Mouse (Mus musculus) liver, embryonic 16.5 days (tissue): ENCODE results near the gene Tbc1d1. TPM values are rescaled to one million over a fixed set of nuclear protein-coding genes. Genes with fewer than 3 reads are reported as not detected.

ENCODE experiments used
- ATAC-seq: fragments of 200-750 bp; cut with Nextera tagmentation; 2 replicates; pipeline ENCODE4 v1.8.0; 2017; ENCODE audit warnings: low read depth, mild to moderate bottlenecking, moderate number of reproducible peaks, moderate library complexity
- H3K27ac ChIP-seq: fragments of 300-500 bp; sonication (generic); 2 replicates; pipeline ENCODE4 v1.5.1; 2014; ENCODE audit warnings: mild to moderate bottlenecking, low read length
- H3K27me3 ChIP-seq: fragments of 300-500 bp; sonication (generic); 2 replicates; pipeline ENCODE4 v1.6.1; 2014; ENCODE audit warnings: low read depth, low read length, mixed read lengths; ENCODE audit not compliant: control insufficient read depth, insufficient read depth
- H3K36me3 ChIP-seq: fragments of 300-500 bp; sonication (generic); 2 replicates; pipeline ENCODE4 v1.6.1; 2014; ENCODE audit warnings: mild to moderate bottlenecking; ENCODE audit not compliant: control insufficient read depth, insufficient read depth
- H3K4me1 ChIP-seq: fragments of 300-500 bp; sonication (generic); 2 replicates; pipeline ENCODE4 v1.6.1; 2014; ENCODE audit warnings: low read depth, low read length, mixed read lengths; ENCODE audit not compliant: control insufficient read depth
- H3K4me2 ChIP-seq: fragments of 300-500 bp; sonication (generic); 2 replicates; pipeline ENCODE4 v1.6.1; 2014; ENCODE audit warnings: low read depth, low read length, mixed read lengths
- H3K4me3 ChIP-seq: fragments of 300-500 bp; sonication (generic); 2 replicates; pipeline ENCODE4 v1.5.1; 2014; ENCODE audit warnings: low read depth, mild to moderate bottlenecking, low read length
- H3K9ac ChIP-seq: fragments of 300-500 bp; sonication (generic); 2 replicates; pipeline ENCODE4 v1.6.1; 2014; ENCODE audit warnings: low read depth, low read length
- H3K9me3 ChIP-seq: fragments of 300-500 bp; sonication (generic); replicated peaks from 2 replicates; pipeline ENCODE4 v1.6.1; 2016; ENCODE audit warnings: low read length; ENCODE audit not compliant: control insufficient read depth
- WGBS: fragments of 180-500 bp; shearing (Covaris S2); extraction: QIAGEN DNeasy Blood & Tissue Kit; methylation state at CpG from one replicate; pipeline ENCODE4 v1.1.7; 2014; ENCODE audit not compliant: insufficient replicate concordance; 5-methylcytosine and 5-hydroxymethylcytosine counted together
- polyA plus RNA-seq: library from polyadenylated mRNA; unstranded; fragments of >200 nt; fragmentation: Nextera tagmentation; extraction: Ambion mirVana; gene quantifications from 2 replicates; pipeline ENCODE4 v1.2.1, GENCODE M21; 2015

Tbc1d1 gene
- polyA plus RNA-seq, 1 experiment from 2014 or later, result 6.3 TPM

DNA sequence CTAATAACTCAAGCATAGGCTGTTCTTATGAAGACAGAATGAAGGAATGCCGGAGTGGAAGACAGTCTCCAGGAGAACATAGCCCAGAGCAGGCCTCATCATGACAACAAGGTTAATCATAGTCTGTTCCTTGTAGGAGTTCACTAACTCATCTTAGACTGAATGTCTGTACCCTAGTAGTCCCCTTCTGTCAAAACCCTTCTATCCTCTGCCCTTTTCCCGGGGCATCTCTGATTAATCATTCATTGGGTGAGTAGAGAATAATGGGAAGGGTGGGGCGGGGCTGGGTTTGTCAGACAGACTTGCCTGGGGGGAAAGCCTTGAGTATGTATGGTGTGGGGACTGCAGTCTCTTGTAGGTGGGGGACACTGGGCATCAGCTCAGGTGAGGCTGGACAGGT lies 79.1 kb downstream of the Tbc1d1 start:
- no peak for ATAC-seq
- H3K4me2 ChIP-seq, result no peak overlapping the region
- WGBS, result 73% methylated on average over 3 of the region's 3 CpGs
- H3K27ac ChIP-seq, result no peak overlapping the region
- no peaks in the 10 kb centered on the region for H3K9me3 ChIP-seq
- no peak overlapping the region for H3K9ac ChIP-seq
- H3K4me3 ChIP-seq, result no peak overlapping the region
- peaks cover 11% of the 10 kb centered on the region for H3K4me1 ChIP-seq
- H3K36me3 ChIP-seq, result no peaks in the 10 kb centered on the region
- no peaks in the 10 kb centered on the region for H3K27me3 ChIP-seq

DNA sequence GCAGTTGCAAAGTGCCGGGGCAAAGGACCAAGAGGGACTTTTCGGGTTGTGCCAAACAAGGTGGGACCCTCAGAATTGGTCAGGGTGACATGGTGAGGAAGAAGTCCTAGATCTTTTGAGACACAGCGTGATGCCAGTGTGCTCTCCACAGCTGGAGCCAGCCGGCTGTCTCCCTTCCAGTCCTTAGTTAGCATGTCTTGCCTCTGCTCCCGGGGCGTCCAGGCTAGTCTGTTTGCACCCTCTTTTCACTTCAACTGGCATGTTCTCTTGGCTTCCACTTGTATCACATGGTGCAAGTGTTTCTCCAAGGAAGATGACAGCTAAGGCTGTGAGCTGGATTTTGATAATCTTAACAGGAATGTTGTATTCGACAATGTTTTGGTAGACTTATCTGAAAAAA lies 80.5 kb downstream of the Tbc1d1 start:
- H3K36me3 ChIP-seq, result no peaks in the 10 kb centered on the region
- no peak overlapping the region for H3K4me2 ChIP-seq
- H3K27ac ChIP-seq, result no peak overlapping the region
- H3K4me3 ChIP-seq, result no peak overlapping the region
- no peak for ATAC-seq
- H3K9ac ChIP-seq, result no peak overlapping the region
- no peaks in the 10 kb centered on the region for H3K27me3 ChIP-seq
- no peaks in the 10 kb centered on the region for H3K9me3 ChIP-seq
- WGBS, result 65% methylated on average over 7 of the region's 7 CpGs
- H3K4me1 ChIP-seq, result peaks cover 19% of the 10 kb centered on the region

DNA sequence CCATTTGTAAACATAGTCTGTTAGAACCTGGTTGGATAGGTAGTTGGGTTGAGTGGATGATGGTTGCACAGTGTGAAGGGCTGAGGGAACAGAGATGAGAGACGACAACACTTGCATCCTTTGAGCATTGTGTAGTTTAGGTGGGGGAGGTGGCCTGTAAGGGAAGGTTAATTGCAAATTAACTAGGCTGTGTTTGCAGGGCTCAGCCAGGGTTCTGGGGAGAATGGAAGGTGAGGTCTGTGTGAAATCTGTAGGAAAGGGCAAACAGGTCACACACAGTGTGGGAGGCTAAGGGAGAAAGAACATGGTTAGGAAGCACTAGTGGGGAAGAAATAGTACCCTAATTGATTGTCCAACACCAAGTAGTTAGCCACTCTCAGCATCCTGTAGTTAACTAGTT lies 81.2 kb downstream of the Tbc1d1 start:
- Histone ChIP-seq H3K27ac (no peak overlapping the region), H3K4me2 (no peak overlapping the region), H3K4me3 (no peak overlapping the region), H3K4me1 (peaks cover 19% of the 10 kb centered on the region), H3K9ac (no peak overlapping the region), H3K27me3 (no peaks in the 10 kb centered on the region), H3K9me3 (no peaks in the 10 kb centered on the region), H3K36me3 (no peaks in the 10 kb centered on the region)
- 61% methylated on average over 1 of the region's 1 CpGs for WGBS
- no peak for ATAC-seq

DNA sequence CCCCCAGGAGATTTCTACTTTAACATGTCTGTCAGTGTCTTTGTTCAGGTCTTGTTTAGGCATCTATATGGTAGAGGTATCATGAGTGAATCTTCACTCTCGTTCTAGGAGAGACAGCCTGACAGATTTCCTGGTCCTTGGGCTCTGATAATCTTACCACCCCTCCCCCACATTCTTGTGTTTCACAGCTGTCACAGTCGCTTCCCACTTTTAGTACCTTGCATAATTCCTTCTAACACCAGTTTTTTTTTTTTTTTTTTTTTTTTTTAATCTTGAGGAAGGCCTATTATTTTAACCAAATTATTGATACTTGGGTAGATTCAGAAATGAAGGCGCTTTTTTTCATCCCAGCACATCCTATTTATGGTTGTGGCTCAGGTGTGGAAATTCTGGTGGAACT lies 81.6 kb downstream of the Tbc1d1 start:
- Histone ChIP-seq H3K27ac (no peak overlapping the region), H3K27me3 (no peaks in the 10 kb centered on the region), H3K4me3 (no peak overlapping the region), H3K9ac (no peak overlapping the region), H3K4me2 (no peak overlapping the region), H3K36me3 (no peaks in the 10 kb centered on the region), H3K4me1 (peaks cover 19% of the 10 kb centered on the region), H3K9me3 (no peaks in the 10 kb centered on the region)
- WGBS, result 30% methylated on average over 3 of the region's 3 CpGs
- no peak for ATAC-seq

- Histone ChIP-seq H3K9ac (no peak overlapping the region), H3K9me3 (no peaks in the 10 kb centered on the region), H3K27ac (no peak overlapping the region), H3K36me3 (no peaks in the 10 kb centered on the region), H3K27me3 (no peaks in the 10 kb centered on the region), H3K4me2 (no peak overlapping the region), H3K4me1 (peaks cover 29% of the 10 kb centered on the region), H3K4me3 (no peak overlapping the region)
- ATAC-seq, result no peak
- 38% methylated on average over 3 of the region's 3 CpGs for WGBS
Measured at GRCm38 (mm10) chr5:64238894-64239652, 83.0 kb downstream of the Tbc1d1 start.

GRCm38 (mm10) chr5:64240941-64241682 lies 85.0 kb downstream of the Tbc1d1 start:
- Histone ChIP-seq H3K4me2 (no peak overlapping the region), H3K9me3 (no peaks in the 10 kb centered on the region), H3K4me3 (no peak overlapping the region), H3K4me1 (peaks cover 22% of the 10 kb centered on the region), H3K9ac (no peak overlapping the region), H3K36me3 (no peaks in the 10 kb centered on the region), H3K27ac (peak overlapping the region; percentile 66), H3K27me3 (no peaks in the 10 kb centered on the region)
- ATAC-seq, result no peak; the same call in 1 of the 2 replicates
- 22% methylated on average over 13 of the region's 13 CpGs for WGBS

DNA sequence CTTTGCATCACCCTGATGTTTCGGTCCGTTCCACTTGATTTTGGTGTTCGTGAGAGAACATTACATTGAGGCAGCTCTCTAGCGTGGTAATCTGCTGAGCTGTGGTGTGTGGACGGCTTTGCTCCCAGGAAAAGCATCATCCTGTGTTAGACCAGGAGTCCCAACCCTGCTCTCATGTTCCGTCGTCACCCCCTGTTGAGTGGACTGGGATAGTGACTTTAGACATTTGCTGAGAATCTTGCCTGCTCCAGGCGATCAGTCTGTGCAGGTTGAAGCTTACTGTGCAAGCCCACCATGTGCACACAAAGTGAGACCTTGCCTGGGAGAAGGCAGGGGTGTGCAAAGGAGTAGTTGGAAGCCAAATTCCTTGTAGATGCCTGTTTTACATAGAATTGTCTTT lies 85.8 kb downstream of the Tbc1d1 start:
- 75% methylated on average over 8 of the region's 8 CpGs for WGBS
- Histone ChIP-seq H3K4me1 (peaks cover 22% of the 10 kb centered on the region), H3K4me2 (no peak overlapping the region), H3K27me3 (no peaks in the 10 kb centered on the region), H3K27ac (no peak overlapping the region), H3K4me3 (no peak overlapping the region), H3K36me3 (no peaks in the 10 kb centered on the region), H3K9me3 (no peaks in the 10 kb centered on the region), H3K9ac (no peak overlapping the region)
- ATAC-seq, result no peak

DNA sequence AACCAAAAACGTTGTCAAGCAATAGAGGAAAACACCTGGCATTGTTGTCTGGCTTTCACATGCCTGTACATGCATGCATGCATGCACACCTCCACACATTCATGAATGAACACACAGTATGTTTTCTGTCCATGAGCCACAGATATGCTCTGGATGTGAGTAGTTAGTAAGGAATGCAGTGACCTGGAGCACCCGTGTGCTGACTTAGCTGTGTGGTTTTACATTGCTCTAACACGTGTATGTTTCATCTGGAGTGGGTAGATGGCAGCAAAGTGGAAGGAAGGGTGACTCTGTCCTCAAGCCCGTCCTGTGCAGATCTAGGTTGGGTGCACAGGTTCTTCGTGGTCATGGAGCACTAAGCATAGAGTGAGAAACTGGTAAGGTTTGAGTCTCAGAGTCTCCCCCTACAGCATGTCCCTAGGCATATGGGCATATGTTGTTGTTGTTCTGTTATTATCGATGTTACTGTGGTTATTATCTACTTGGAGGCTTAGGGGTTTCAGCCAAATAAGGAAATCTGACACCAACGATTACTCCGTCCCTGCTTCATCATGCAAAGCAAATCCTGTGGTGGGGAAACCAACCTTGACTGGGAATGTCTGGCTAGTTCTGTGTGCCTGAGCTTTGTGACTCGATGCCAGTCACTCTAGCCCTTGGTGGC lies 86.8 kb downstream of the Tbc1d1 start:
- Histone ChIP-seq H3K36me3 (no peaks in the 10 kb centered on the region), H3K4me1 (peaks cover 22% of the 10 kb centered on the region), H3K9ac (no peak overlapping the region), H3K27ac (no peak overlapping the region), H3K4me2 (no peak overlapping the region), H3K4me3 (no peak overlapping the region), H3K27me3 (no peaks in the 10 kb centered on the region), H3K9me3 (no peaks in the 10 kb centered on the region)
- 27% methylated on average over 9 of the region's 9 CpGs for WGBS
- ATAC-seq, result no peak

DNA sequence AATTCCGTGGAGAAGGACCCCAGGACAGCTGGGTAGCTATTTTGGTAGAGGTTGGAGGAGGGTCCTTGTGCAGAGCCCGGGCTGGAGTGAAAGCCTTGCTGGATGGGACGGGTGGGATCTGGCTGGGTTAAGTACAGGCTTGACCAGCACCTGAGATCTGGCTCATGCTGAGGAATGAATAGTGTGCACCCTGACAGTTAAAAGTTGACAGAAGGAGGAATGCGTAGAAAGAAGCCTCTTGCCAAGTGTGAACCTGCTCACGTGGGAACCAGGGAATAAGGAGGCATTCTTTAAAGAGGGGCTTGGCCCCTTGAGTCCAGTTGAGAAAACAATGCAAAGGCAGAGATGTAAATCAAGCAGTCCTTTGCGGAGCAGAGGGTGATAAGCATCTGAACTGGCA lies 87.6 kb downstream of the Tbc1d1 start:
- H3K27ac ChIP-seq, result no peak overlapping the region
- no peak overlapping the region for H3K9ac ChIP-seq
- no peak for ATAC-seq

More for the DNA sequence above, 87.6 kb downstream of the Tbc1d1 start:
- WGBS, result 37% methylated on average over 6 of the region's 6 CpGs
- Histone ChIP-seq H3K36me3 (no peaks in the 10 kb centered on the region), H3K9me3 (no peaks in the 10 kb centered on the region), H3K4me2 (no peak overlapping the region), H3K4me3 (no peak overlapping the region), H3K27me3 (no peaks in the 10 kb centered on the region), H3K4me1 (peaks cover 22% of the 10 kb centered on the region)
